Mouse (Mus musculus) large intestine, adult 2 months (tissue): ENCODE data around the gene Dmbx1. TPM values are rescaled to one million over a fixed set of nuclear protein-coding genes. Genes with fewer than 3 reads are reported as not detected.
A peak's percentile ranks its signal among the peaks of the same experiment; 100 is the strongest.

Experiments
- DNase-seq: peaks from one replicate; pipeline ENCODE4 v3.0.0-alpha.2; 2012; ENCODE audit warnings: low read depth, low spot score
- WGBS: fragments of 180-500 bp; shearing (Covaris S2); methylation state at CpG from one replicate; pipeline ENCODE4 v1.1.7; 2018; 5-methylcytosine and 5-hydroxymethylcytosine counted together
- polyA plus RNA-seq: library from polyadenylated mRNA; depleted of rRNA; stranded (reverse); fragments of >200 nt; gene quantifications from 2 replicates; pipeline ENCODE4 v1.2.3, GENCODE M21; 2012; rRNA removed

Dmbx1 gene
- polyA plus RNA-seq, 1 experiment, result not detected

DNA sequence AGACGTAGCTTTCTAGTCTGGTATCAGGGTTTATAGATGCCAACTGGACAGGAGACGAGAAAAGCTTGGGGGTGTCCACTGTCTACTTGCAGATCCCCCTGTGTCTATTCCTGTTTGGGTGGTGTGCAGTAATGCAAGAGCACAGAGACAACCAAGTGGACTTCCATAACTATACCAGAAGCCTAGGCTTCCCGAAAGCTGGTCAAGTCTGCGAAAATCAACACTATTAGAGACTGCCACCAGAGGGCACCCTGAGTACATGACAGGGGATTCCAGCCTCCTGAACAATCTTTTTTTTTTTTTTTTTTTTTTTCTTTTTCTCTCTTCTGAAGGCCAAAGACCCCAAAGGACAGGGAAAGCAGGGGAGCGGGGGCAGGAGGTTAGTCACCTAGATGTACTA is 36.9 kb downstream of the Dmbx1 start:
- DNase-seq, result peak; percentile 39
- 16% methylated on average over 5 of the region's 5 CpGs for WGBS

DNA sequence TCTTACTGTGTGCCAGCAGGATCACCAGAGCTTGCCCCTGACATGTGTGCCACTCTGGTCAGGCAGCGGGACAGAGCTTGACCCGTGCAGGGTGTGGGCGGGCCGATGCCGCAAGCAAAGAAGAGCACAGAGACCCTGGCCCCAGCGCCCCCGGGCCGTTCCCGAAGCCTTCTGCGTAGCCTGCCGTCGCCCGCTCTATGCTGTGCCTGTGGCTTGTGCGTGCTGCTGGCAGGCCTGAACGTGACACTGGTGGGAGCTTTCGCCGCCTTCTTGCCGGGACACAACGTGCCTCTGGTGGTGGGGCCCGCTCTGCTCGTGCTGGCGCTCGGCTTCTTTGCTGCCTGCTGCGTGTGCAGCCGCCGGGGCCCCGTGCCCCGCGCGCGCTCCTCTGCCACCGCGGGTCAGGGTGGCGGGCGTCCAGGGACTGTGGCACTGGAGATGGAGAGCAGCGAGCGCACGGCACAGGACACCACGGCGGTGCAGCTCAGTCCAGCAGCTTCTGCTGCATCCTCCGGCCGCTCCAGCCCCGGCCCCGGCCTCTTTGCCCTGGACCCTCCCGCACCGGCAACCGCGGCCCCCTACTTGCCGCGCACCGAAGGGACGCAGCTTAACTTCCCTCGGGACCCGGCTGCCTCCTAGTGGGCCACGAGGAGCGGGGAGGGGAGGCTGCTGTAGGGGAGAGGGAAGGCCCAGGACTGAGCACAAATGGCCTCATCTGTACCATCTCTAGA is 41.7 kb downstream of the Dmbx1 start:
- 1% methylated on average over 56 of the region's 56 CpGs for WGBS
- no peak for DNase-seq

DNA sequence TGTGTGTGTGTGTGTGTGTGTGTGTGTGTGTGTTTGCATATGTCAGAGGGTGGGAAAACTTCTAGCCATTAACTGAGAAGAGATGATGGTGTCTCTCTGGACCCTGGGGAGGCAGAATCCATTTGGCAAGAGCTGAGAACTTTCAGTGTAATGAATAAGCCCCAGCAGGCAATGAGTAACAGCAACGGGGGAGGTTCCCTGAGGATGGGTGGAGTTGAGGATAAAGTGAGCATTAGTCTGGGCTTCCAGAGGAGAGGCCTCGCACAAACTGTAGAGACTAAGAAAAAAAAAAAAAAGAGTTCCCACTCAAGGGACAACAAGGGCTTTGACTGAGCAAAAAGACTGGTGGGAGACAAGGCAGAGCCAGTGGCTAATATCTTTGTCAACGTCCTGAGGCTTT is 45.4 kb downstream of the Dmbx1 start:
- DNase-seq, result no peak
- 6% methylated on average over 3 of the region's 3 CpGs for WGBS

DNA sequence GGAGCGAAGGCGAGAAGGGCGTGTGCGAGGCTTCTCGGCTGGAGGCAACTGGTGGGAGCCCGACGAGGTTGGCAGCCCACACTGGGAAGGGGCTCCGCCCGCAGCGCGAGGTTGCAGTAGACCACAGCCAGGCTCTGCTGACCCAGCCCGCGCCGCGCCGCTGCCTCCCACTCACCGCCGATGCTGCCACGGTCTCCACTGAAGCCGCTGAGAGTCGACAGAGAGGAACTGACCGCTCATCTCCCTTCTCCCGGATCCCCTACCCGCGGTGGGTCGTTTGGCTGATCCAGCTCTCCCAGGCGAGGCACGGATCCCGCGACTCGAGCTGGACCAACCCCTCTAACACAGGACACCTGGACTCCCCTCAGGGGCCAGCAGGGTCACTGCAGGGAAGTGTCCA is 49.2 kb downstream of the Dmbx1 start, which contains the start of gene 6430628N08Rik:
6430628N08Rik (plus strand) TSS at position 113 of the 400 bp plus-strand sequence.
- 2% methylated on average over 31 of the region's 31 CpGs for WGBS

DNA sequence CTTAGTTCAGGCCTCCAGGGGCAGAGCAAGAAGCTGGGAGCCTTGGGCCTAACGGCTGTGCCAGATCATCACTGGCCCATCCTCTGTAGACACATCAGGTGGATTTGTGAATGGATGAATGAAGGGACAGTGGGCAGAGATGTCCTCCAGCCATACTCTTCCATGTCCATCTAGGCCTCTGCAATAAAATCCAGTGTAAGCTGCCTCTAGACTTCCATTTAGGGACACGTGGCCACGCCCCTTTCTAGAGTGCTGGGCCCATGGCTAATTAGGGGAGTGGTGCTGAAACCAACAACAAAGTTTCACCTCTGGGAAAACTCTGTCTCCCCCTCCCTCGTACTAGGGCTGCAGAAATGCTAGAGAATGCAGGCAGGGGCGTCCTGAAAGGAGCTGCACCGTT is 49.7 kb downstream of the Dmbx1 start:
- DNase-seq, result no peak
- 10% methylated on average over 6 of the region's 6 CpGs for WGBS

More for the DNA sequence above, 49.2 kb downstream of the Dmbx1 start, which contains the start of gene 6430628N08Rik:
- no peak for DNase-seq

DNA sequence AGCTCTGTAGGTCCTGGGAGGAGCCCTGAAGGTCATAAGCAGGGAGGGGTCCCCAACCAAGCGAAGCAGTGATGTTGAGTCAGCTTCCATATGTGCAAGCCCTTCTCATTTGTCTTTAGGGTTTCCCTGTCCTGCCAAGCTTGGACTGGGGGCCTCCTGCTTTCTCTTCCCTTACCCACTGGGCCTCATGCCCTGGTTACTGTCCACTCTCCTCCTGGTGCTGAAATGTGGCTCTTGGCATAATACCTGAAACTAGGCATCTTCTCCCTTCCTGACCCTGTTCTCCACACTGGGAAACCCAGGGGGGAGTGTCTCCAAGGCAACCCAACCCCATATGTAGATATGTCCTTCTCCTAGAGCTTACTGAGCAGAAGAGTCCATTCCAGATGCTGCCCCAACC is 52.9 kb downstream of the Dmbx1 start:
- WGBS, result 45% methylated on average over 1 of the region's 1 CpGs

DNA sequence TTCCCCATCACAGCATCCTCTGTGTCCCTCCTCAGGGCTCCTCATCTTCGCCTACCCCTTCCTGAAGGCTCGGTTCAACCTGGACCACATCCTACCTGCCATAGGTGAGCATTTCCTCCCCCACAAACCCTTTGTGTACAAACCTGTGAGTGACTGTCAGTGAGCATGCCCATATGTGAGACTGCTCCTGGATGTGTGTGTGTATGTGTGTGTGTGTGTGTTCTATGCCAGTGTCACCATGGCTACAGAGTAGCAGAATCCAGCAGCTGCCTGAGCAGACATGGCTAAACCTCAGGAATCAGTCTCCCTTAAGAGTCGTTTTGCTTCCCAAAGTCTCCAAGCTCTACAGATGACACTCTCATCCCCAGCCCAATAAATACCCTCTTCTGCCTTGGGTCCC is 53.9 kb downstream of the Dmbx1 start:
- DNase-seq, result no peak
- 66% methylated on average over 3 of the region's 3 CpGs for WGBS

More for the DNA sequence above, 52.9 kb downstream of the Dmbx1 start:
- no peak for DNase-seq

DNA sequence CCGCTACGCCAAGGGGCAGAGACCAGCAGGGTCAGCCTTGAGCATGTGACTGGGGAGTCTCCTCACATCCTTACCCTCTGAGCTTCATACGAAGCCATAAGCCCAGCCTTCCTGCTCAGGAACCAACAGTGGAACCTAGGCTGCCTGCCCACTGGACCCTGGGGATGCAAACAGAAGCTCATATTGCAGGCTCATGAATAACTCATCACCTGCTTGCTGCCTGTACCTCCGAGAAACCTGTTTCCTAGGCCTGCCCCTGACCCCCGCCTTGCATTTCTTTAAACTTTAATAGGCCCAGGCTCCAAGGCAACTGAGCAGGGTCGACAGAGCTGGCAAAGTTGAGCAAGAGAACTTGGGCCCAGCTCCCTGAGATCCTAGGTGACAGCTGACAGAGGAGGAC is 55.7 kb downstream of the Dmbx1 start, which contains the start of gene Kncn:
Kncn (plus strand) TSS at position 379 of the 400 bp plus-strand sequence.
- no peak for DNase-seq
- 59% methylated on average over 6 of the region's 6 CpGs for WGBS

DNA sequence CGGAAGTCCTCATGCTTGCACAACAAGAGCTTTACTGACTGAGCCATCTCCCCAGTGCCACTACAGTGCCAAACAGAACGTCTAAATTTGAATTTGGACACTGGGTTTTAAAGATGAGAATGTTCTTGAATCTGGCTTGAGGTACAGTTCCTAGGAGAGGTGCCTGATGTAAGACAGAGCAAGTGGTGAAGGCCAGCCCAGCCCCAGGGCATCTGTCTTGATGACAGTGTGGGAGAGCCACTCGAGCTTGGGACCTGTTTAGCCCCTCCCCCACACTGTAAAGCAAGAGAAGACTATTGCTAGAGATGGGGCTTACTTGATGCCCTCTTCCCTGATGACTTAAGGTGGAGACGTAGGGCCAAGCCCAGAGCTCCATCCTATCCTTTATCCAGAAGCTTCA is 57.5 kb downstream of the Dmbx1 start:
- WGBS, result 47% methylated on average over 4 of the region's 4 CpGs
- DNase-seq, result no peak

DNA sequence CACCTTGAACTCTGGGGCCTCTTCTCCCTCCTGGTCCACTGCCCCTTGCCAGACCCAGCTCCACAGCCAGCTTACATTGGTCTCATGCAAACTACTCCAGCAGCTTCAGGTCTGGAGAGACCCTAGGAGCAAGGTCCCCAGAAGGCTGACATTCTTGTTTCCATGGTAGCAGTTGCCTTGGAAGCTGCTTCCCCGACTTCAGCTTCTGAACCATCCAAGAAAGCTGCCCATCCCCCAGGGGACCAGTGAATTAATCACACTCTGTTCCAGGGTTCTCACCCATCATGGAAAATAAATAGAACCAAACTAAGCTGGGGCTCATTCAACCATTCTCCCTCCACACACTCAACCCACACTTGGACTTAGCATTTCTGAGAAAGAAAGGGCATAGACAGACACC is 58.5 kb downstream of the Dmbx1 start:
- DNase-seq, result no peak
- 22% methylated on average over 1 of the region's 1 CpGs for WGBS

DNA sequence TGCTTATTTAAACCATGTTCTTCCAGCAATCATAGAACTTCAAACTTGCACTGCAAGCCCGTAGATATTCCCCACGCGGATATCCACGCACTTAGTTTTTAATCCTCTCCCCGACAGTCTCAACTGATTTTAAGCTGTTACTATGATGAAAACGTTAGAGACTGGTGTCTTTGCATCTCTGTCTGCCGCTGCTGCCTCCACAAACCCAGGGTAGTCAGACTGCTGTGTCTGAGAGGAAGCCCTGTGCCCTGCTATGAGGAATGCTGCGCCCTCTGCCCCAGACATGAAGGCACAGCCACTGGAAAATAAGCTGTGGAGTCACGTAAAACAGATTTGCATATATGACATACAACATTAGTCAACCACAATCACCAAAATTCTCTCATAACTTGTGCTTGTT is 60.9 kb downstream of the Dmbx1 start:
- no peak for DNase-seq
- 78% methylated on average over 9 of the region's 9 CpGs for WGBS

DNA sequence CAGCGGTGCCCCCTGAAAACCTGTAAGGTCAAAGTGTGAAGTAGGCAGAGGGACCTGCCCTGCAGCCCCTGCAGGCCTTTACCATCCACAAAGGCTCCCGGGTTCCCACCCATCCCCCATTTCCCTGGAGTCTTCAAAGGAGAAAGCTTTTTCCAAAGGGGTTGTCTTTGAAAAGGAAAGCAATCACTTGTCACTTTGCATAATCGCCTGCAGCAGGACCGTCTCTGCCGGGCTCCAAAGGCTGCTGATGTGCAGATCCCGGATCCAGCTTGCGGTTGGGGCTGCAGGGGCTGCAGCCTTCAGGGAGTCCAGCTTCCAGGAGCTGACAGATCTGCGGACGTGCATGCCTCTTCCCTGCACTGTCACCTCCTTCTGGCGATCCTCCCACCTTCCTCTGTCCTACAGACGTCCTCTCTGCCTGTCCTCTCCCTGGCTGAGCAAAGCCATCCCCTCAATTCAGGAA is 61.5 kb downstream of the Dmbx1 start:
- 43% methylated on average over 11 of the region's 11 CpGs for WGBS
- no peak for DNase-seq

DNA sequence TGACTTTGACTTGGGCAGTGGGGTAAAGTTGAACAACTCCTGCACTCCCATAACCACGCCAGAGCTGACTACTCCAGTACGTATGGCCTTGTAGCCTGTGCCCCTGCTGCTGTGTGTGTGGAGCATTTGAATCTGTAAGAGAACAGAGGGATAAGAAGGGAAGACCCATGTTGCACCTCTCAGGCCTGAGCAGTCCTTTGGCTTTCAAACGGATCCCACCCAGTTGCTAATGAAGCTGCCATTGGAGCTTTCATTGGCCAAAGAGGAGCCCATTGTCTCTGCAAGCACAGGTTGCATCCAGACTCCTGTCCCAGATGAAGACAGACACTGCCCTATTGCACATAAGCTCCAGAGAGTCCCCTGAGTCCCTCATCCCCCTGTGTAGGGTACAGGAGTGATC is 66.5 kb downstream of the Dmbx1 start:
- DNase-seq, result no peak
- 87% methylated on average over 3 of the region's 3 CpGs for WGBS

DNA sequence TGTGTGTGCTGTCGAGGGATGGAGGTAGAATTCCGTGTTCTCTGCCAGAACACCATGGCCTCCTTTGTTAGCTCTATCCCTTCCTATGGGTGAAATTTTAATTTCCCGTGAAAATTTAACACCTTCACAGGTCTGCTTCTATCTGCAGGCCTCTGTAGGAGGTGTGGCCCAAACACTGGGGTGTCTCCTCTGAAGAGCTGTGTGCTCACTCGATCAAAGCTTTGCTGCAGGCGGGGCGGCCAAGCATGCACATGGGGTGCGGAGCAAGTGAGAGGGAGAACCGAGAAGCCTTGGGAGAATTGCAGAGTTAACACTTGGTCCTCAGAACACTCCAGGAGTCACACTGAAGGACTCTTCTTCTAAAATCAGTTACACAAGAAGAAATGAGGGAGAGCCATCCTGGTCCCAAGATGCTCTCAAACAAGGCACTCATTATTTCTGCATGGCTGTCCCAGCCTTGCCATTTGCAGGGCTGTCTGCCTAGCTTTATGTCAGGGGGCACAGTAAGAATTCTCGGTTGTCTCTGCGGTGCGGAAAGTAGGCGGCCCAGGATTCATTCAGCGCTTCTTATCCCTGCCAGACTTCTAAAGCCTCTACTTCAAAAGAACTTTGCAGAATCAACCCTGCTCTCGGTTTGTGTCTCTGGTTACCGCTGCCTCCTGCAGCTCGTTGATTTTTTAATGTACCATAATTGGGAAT is 70.1 kb downstream of the Dmbx1 start:
- WGBS, result 69% methylated on average over 16 of the region's 16 CpGs
- no peak for DNase-seq

Other genes with a start within 250 kb of the Dmbx1 start
- 19.1 and 38.2 TPM in 2 replicates for gene Efcab14, start 202.2 kb downstream of the Dmbx1 start, polyA plus RNA-seq
- gene Tex38, start 158.9 kb downstream of the Dmbx1 start, polyA plus RNA-seq, result 0.32 and 0.60 TPM in 2 replicates
- 15.0 and 24.4 TPM in 2 replicates for gene Atpaf1, start 155.1 kb downstream of the Dmbx1 start, polyA plus RNA-seq
- gene Mob3c, start 111.8 kb downstream of the Dmbx1 start, polyA plus RNA-seq, result 16.7 and 62.4 TPM in 2 replicates
- gene Mknk1, start 100.7 kb downstream of the Dmbx1 start, polyA plus RNA-seq, result 23.6 and 39.7 TPM in 2 replicates
- gene Kncn, start 55.5 kb downstream of the Dmbx1 start, polyA plus RNA-seq, result not detected in 2 replicates
- gene 6430628N08Rik, start 49.3 kb downstream of the Dmbx1 start, polyA plus RNA-seq, result not detected in 2 replicates
- gene Faah, start 78.0 kb upstream of the Dmbx1 start, polyA plus RNA-seq, result 58.1 and 79.3 TPM in 2 replicates
- gene Nsun4, start 114.0 kb upstream of the Dmbx1 start, polyA plus RNA-seq, result 9.2 and 10.9 TPM in 2 replicates
- 240 and 273 TPM in 2 replicates for gene Uqcrh, start 135.1 kb upstream of the Dmbx1 start, polyA plus RNA-seq
- gene Lrrc41, start 135.3 kb upstream of the Dmbx1 start, polyA plus RNA-seq, result 41.8 and 58.8 TPM in 2 replicates
- gene Rad54l, start 183.8 kb upstream of the Dmbx1 start, polyA plus RNA-seq, result 6.2 and 7.0 TPM in 2 replicates
- 23.0 and 26.3 TPM in 2 replicates for gene Pomgnt1, start 183.9 kb upstream of the Dmbx1 start, polyA plus RNA-seq
- gene Lurap1, start 211.4 kb upstream of the Dmbx1 start, polyA plus RNA-seq, result 0.55 and 0.63 TPM in 2 replicates
- gene Tspan1, start 227.7 kb upstream of the Dmbx1 start, polyA plus RNA-seq, result 109 and 298 TPM in 2 replicates
- not detected in 2 replicates for gene 1700042G07Rik, start 233.4 kb upstream of the Dmbx1 start, polyA plus RNA-seq
- gene Gm49337, start 233.5 kb upstream of the Dmbx1 start, polyA plus RNA-seq, result not detected in 2 replicates